Mouse (Mus musculus): Measurements from ENCODE around the gene Tssk1.

DNA sequence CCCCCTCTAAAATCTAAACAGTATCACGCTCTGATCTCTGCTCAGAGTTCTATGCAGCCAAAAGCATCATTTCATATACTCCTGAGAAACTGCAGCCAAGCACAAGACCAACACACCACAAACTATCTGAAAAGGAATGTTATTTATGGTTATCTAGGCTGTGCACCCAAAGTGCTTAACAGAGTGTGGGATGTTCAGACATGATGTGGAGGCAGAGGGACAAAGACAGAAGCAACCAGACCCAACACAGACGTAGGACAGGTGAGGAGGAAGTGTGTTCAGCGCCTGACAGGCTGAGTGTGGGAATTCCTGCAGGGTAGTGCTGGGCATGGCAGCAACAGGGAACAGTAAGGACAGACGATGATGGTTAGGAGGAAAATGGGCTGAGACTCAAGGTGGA is 14.5 kb upstream of the Tssk1 start:
- no peak for TF ChIP-seq CTCF (conservative IDR thresholded peaks at IDR 0.05; ENCODE audit: insufficient read depth, insufficient read length, low read depth, low read length)
- no peak for TF ChIP-seq POLR2A (IDR thresholded peaks at IDR 0.05; ENCODE audit: low read depth, low read length)

Measured in kidney, adult 2 months (tissue).